Mouse (Mus musculus) midbrain, embryonic 10.5 days (tissue): Measurements from ENCODE around the gene Copz2. TPM values are rescaled to one million over a fixed set of nuclear protein-coding genes. Genes with fewer than 3 reads are reported as not detected.
A peak's percentile ranks its signal among the peaks of the same experiment; 100 is the strongest.
"Not testable (repeated sequence)": the region's sequence is repeated elsewhere in the genome, so short reads cannot be mapped to it uniquely, and the experiment has no call there.

Experiments used
- DNase-seq: peaks from one replicate; pipeline ENCODE4 v3.0.0-alpha.2; 2017; ENCODE audit warnings: low spot score
- H3K27ac ChIP-seq: fragments of 300-500 bp; sonication (generic); replicated peaks from 2 replicates; pipeline ENCODE4 v1.5.1; 2016; ENCODE audit warnings: mild to moderate bottlenecking
- H3K27me3 ChIP-seq: fragments of 300-500 bp; sonication (generic); 2 replicates; pipeline ENCODE4 v1.6.1; 2016; ENCODE audit warnings: low read depth, mild to moderate bottlenecking; ENCODE audit not compliant: poor library complexity, severe bottlenecking
- H3K36me3 ChIP-seq: fragments of 300-500 bp; sonication (generic); 2 replicates; pipeline ENCODE4 v1.6.1; 2016; ENCODE audit warnings: mild to moderate bottlenecking, moderate library complexity
- H3K4me1 ChIP-seq: fragments of 300-500 bp; sonication (generic); 2 replicates; pipeline ENCODE4 v1.6.1; 2016
- H3K4me3 ChIP-seq: fragments of 300-500 bp; sonication (generic); 2 replicates; pipeline ENCODE4 v1.5.1; 2016; ENCODE audit warnings: mild to moderate bottlenecking, moderate library complexity
- H3K9me3 ChIP-seq: fragments of 300-500 bp; sonication (generic); replicated peaks from 2 replicates; pipeline ENCODE4 v1.6.1; 2016; ENCODE audit warnings: mild to moderate bottlenecking
- WGBS: fragments of 180-500 bp; shearing (Covaris S2); methylation state at CpG from one replicate; pipeline ENCODE4 v1.1.7; 2016; 5-methylcytosine and 5-hydroxymethylcytosine counted together
- polyA plus RNA-seq: library from polyadenylated mRNA; unstranded; fragments of >200 nt; fragmentation: Nextera tagmentation; extraction: Ambion mirVana; gene quantifications from 2 replicates; pipeline ENCODE4 v1.2.1, GENCODE M21; 2016

Copz2 gene
- polyA plus RNA-seq = 44.9 and 46.1 TPM in 2 replicates

DNA sequence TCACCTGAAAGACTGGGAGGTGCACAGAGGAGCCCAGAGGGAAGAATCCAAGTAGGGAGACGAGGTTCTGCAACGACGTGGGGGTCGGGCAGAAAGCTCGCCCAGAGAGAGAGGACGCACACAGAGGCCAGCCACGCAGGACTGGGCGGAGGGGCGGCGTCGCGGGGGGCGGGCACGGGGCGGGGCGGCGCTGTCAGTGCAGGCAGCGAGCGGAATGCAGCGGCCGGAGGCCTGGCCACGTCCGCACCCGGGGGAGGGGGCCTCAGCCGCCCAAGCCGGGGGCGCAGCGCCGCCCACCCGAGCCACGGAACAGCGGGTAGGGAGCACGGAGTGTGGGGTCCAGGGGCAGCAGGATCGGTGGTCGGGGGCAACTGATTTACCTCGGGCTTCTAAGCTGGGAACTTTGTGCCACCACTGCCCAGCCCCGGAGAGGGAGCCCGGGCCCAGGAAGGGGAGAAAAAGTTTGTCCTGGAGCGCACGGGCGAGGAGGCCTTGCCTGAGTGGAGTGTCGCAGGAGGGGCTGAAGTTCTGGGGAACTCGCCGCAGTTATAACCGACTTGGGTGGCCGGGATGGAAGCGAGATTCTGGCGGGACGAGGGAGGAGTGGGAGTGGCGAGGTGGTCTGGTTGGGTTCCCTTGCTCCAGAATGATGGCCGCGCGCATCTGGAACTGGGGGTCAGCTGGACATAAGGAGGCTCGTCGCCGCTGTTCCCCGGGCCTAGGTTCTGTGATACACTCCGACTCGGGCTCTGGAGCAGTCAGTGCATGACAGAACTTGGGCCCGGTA is at the start of gene Copz2:
Copz2 (plus strand) TSS at position 190 of the 787 bp plus-strand sequence.
- 1% methylated on average over 59 of the region's 60 CpGs for WGBS
- Histone ChIP-seq H3K4me1 (peaks cover 22% of the 10 kb centered on the region), H3K4me3 (peak within 1 kb of the TSS; percentile 80), H3K27me3 (peaks cover 17% of the 10 kb centered on the region), H3K9me3 (no peaks in the 10 kb centered on the region), H3K36me3 (no peaks in the 10 kb centered on the region), H3K27ac (peak within 1 kb of the TSS; percentile 82)
- peak; percentile 72 for DNase-seq

GRCm38 (mm10) chr11:96805606-96806005 is 44.1 kb upstream of the Copz2 start:
- H3K4me1 ChIP-seq = no peaks in the 10 kb centered on the region
- no peak overlapping the region for H3K27ac ChIP-seq
- WGBS = 88% methylated on average over 5 of the region's 5 CpGs
- H3K36me3 ChIP-seq = peaks cover 99% of the 10 kb centered on the region
- H3K9me3 ChIP-seq = no peaks in the 10 kb centered on the region
- no peak overlapping the region for H3K4me3 ChIP-seq
- H3K27me3 ChIP-seq = no peaks in the 10 kb centered on the region
- DNase-seq = no peak

GRCm38 (mm10) chr11:96808066-96808465 is 41.6 kb upstream of the Copz2 start:
- WGBS = 83% methylated on average over 1 of the region's 1 CpGs
- H3K36me3 ChIP-seq = peaks cover 100% of the 10 kb centered on the region

DNA sequence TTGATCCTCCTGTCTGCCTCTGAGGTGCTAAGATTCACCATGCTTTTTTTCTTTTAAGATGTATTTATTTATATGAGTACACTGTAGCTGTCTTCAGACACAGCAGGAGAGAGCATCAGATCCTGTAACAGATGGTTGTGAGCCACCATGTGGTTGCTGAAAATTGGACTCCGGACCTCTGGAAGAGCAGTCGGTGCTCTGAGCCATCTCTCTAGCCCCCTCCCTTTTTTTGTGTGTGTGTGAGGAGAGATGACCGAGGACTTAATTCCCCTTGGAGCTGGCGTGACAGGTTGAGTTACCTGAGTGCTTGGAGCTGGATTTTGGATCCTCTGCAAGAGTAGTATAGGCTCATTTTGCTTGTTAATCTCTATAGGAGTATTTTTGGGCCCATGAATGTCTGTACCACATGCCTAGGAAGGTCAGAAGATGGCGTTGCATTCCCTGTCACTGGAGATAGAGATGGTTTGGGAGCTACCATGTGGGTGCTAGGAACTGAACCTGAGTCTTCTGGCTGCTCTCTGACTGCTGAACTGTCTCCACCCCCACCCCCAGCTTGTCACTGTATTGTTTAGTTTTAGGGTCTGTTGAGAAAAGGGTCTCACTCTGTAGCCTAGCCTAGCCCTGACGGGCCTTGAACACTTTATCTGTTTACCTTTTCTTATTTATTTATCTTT is 40.0 kb upstream of the Copz2 start:
- Histone ChIP-seq H3K4me3 (no peak overlapping the region), H3K9me3 (no peaks in the 10 kb centered on the region), H3K27ac (no peak overlapping the region), H3K4me1 (no peaks in the 10 kb centered on the region), H3K27me3 (no peaks in the 10 kb centered on the region), H3K36me3 (peaks cover 95% of the 10 kb centered on the region)
- WGBS = 93% methylated on average over 6 of the region's 6 CpGs
- no peak for DNase-seq

More at GRCm38 (mm10) chr11:96808066-96808465, 41.6 kb upstream of the Copz2 start:
- Histone ChIP-seq H3K4me3 (no peak overlapping the region), H3K27me3 (no peaks in the 10 kb centered on the region), H3K27ac (no peak overlapping the region), H3K4me1 (no peaks in the 10 kb centered on the region), H3K9me3 (no peaks in the 10 kb centered on the region)
- no peak for DNase-seq

DNA sequence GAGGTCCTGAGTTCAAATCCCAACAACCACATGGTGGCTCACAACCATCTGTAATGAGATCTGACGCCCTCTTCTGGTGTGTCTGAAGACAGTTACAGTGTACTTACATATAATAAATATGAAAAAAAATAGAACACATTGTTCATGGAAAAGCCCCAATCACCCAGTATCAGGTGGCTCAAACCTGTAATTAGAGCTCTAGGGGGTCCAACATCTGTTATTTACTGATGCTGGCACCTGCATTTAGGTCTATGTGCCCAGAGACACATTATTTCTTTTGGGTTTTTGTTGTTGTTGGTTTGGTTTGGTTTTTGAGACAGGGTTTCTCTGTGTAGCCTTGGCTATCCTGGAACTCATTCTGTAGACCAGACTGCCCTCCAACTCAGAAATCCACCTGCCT is 38.5 kb upstream of the Copz2 start:
- peaks cover 95% of the 10 kb centered on the region for H3K36me3 ChIP-seq
- H3K4me3 ChIP-seq, H3K27ac ChIP-seq, DNase-seq, H3K27me3 ChIP-seq, H3K4me1 ChIP-seq, H3K9me3 ChIP-seq: not testable (repeated sequence)
- 95% methylated on average over 1 of the region's 1 CpGs for WGBS

DNA sequence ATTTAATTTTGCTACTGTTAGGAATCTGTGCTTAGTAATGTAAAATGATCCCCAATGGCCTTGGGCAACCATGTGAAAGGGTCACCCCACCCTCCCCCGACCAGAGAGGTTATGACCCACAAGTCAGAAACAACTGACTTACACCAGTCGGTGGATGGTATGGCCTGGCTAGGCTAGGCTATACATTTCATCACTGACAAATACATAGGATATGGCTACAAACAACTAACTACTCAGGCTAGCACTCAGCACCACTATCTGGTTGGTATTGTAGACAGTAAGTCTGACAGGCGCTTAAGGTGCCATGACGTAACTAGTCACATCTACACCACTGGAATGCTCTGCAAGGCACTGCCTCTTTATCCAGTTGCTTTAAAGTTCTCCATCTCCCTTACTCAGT is 36.2 kb upstream of the Copz2 start:
- Histone ChIP-seq H3K9me3 (no peaks in the 10 kb centered on the region), H3K27me3 (no peaks in the 10 kb centered on the region), H3K36me3 (peaks cover 95% of the 10 kb centered on the region), H3K27ac (no peak overlapping the region), H3K4me1 (peaks cover 10% of the 10 kb centered on the region), H3K4me3 (no peak overlapping the region)
- no peak for DNase-seq
- 87% methylated on average over 4 of the region's 4 CpGs for WGBS

- H3K27ac ChIP-seq = no peak overlapping the region
- 92% methylated on average over 5 of the region's 5 CpGs for whole genome bisulfite sequencing
- H3K36me3 ChIP-seq = peaks cover 95% of the 10 kb centered on the region
- H3K4me1 ChIP-seq = peaks cover 10% of the 10 kb centered on the region
- no peak overlapping the region for H3K4me3 ChIP-seq
- no peaks in the 10 kb centered on the region for H3K27me3 ChIP-seq
- no peak for DNase-seq
- no peaks in the 10 kb centered on the region for H3K9me3 ChIP-seq
These were observed 35.8 kb upstream of the Copz2 start for GRCm38 (mm10) chr11:96813920-96814319.

DNA sequence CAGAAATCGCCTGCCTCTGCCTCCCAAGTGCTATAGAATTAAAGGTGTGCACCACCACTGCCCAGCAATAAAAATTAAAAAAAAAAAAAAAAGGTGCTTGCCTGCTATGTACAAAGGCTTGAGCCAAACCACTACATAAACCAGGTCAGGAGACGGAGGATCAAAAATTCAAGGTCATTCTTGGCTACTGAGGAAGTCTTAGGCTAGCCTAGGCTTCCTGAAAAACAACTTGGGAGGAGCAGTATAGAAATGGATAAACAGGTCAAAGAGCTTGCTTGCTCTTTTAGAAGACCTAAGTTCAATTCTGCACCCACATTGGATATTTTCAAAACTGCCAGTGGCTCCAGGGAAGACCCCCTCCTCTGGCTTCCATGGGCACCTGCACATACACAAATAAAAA is 35.2 kb upstream of the Copz2 start:
- Histone ChIP-seq H3K9me3 (no peaks in the 10 kb centered on the region), H3K27ac (no peak overlapping the region), H3K4me3 (no peak overlapping the region), H3K27me3 (no peaks in the 10 kb centered on the region), H3K36me3 (peaks cover 95% of the 10 kb centered on the region), H3K4me1 (peaks cover 10% of the 10 kb centered on the region)
- DNase-seq = no peak
- WGBS = 97% methylated on average over 2 of the region's 2 CpGs

GRCm38 (mm10) chr11:96815895-96816294 is 33.8 kb upstream of the Copz2 start:
- 95% methylated on average over 2 of the region's 2 CpGs for WGBS

DNA sequence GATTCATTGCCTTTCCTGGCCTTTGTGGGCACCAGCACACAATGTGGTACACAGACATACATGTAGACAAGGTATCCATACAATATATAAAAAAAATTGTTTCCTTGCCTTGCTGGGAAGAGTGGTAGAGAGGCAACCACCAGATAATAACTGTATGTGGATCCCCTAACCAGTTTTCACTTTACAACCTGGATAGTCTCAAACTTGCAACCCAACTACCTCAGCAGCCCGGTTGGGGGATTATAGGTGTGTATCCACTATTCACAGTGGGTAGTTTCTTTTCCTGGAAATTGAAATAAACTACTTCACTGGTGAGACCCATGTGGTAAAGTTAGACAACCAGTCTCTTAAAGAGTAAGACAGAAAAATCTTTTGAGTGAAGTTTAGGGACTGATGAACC is 33.2 kb upstream of the Copz2 start:
- Histone ChIP-seq H3K4me1 (peaks cover 10% of the 10 kb centered on the region), H3K4me3 (no peak overlapping the region), H3K27ac (no peak overlapping the region), H3K9me3 (no peaks in the 10 kb centered on the region), H3K27me3 (no peaks in the 10 kb centered on the region), H3K36me3 (peaks cover 95% of the 10 kb centered on the region)
- WGBS = 95% methylated on average over 1 of the region's 1 CpGs
- DNase-seq = no peak

More at GRCm38 (mm10) chr11:96815895-96816294, 33.8 kb upstream of the Copz2 start:
- H3K4me1 ChIP-seq = peaks cover 10% of the 10 kb centered on the region
- H3K9me3 ChIP-seq = no peaks in the 10 kb centered on the region
- H3K27me3 ChIP-seq = no peaks in the 10 kb centered on the region
- no peak for DNase-seq
- no peak overlapping the region for H3K27ac ChIP-seq
- H3K36me3 ChIP-seq = peaks cover 95% of the 10 kb centered on the region
- no peak overlapping the region for H3K4me3 ChIP-seq

DNA sequence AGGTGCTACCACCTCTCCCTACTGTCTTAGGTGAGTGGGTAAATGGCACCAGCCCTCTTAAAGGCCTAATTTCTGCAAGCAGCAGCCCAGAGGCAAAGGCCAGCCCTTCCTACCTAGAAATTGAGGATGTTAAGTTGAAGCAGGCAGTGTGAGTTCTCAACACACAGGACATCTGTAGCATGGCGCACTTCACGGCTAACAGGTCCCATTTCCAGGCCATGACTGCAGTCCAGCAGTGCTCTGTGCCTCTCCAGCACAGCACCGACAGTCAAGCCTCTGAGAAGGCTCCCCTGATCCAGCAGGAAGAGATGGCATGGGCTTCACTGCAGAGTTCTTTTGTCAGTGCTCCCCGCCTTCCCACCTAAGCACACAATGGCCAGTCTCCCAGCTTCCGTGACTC is 32.7 kb upstream of the Copz2 start:
- Histone ChIP-seq H3K4me1 (peaks cover 10% of the 10 kb centered on the region), H3K4me3 (no peak overlapping the region), H3K36me3 (peaks cover 95% of the 10 kb centered on the region), H3K27ac (no peak overlapping the region), H3K27me3 (no peaks in the 10 kb centered on the region), H3K9me3 (no peaks in the 10 kb centered on the region)
- 72% methylated on average over 5 of the region's 5 CpGs for WGBS
- DNase-seq = no peak

DNA sequence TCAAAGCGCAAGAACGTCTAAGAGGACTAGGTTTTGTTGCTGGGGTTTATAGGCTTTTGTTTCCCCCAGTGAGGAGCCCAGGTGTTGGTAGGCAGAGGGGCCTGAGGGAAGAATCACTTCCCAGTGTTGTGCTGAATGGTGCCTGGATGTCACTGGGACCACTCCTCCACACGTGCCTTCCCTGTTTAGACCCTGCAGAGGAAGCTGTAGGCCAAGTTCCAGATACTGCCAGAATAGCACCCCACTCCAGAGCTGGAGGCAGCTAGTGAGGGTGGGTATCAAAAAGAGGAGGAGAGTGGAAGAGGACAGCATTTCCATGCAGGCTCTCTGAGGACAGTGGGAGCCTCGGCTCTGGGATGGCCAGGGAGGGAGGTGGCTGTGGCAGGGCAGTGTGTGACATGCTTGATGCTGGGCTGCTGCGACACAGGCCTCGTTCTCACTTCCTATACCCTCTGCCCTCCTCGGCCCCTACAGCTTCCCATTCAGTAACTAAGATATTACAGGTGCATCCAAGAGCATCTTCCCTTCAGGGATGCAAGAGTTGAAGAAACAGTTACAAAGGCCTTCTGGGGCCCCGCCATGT is 31.5 kb upstream of the Copz2 start:
- 85% methylated on average over 8 of the region's 8 CpGs for WGBS
- H3K27ac ChIP-seq = 0 out of 2 replicates have a peak overlapping the region, but pooled peaks have one; percentile 42
- no peaks in the 10 kb centered on the region for H3K9me3 ChIP-seq
- peaks cover 94% of the 10 kb centered on the region for H3K36me3 ChIP-seq
- DNase-seq = no peak
- peaks cover 21% of the 10 kb centered on the region for H3K4me1 ChIP-seq
- no peak overlapping the region for H3K4me3 ChIP-seq
- no peaks in the 10 kb centered on the region for H3K27me3 ChIP-seq

GRCm38 (mm10) chr11:96821956-96822355 is 27.7 kb upstream of the Copz2 start:
- DNase-seq = no peak
- Histone ChIP-seq H3K9me3 (no peaks in the 10 kb centered on the region), H3K4me1 (peaks cover 59% of the 10 kb centered on the region), H3K36me3 (peaks cover 84% of the 10 kb centered on the region), H3K27ac (no peak overlapping the region), H3K4me3 (no peak overlapping the region), H3K27me3 (no peaks in the 10 kb centered on the region)
- WGBS = 94% methylated on average over 10 of the region's 10 CpGs
